Mouse (Mus musculus) right cerebral cortex, postnatal 36 days (tissue): ENCODE measurements around the gene S100b.

Experiments
- DNase-seq, 2 experiments: peaks; one replicate each; pipeline ENCODE4 v3.0.0; 2022; ENCODE audit warnings: low spot score in 2 of 2, mixed read lengths in 1 of 2

Gene S100b

GRCm38 (mm10) chr10:76260358-76261059 lies 6.9 kb downstream of the S100b start:
- DNase-seq, result no peak

GRCm38 (mm10) chr10:76261447-76261846 lies 7.8 kb downstream of the S100b start:
- DNase-seq, result no peak

- no peak for DNase-seq
Observed at GRCm38 (mm10) chr10:76262431-76262830, 8.8 kb downstream of the S100b start.

- DNase-seq, result no peak
Observed at GRCm38 (mm10) chr10:76271238-76271637, 17.6 kb downstream of the S100b start.

- DNase-seq, result no peak
Observed at GRCm38 (mm10) chr10:76275256-76275655, 21.6 kb downstream of the S100b start.

- no peak for DNase-seq
Observed at GRCm38 (mm10) chr10:76278541-76279097, 25.0 kb downstream of the S100b start.

- no peak for DNase-seq
Observed at GRCm38 (mm10) chr10:76288268-76288993, 34.8 kb downstream of the S100b start.

- DNase-seq, result no peak
Observed at GRCm38 (mm10) chr10:76289052-76289451, 35.4 kb downstream of the S100b start.

GRCm38 (mm10) chr10:76289936-76290671 lies 36.5 kb downstream of the S100b start:
- no peak for DNase-seq

- DNase-seq, result no peak
Observed at GRCm38 (mm10) chr10:76293222-76293621, 39.6 kb downstream of the S100b start.

GRCm38 (mm10) chr10:76300133-76300532 lies 46.5 kb downstream of the S100b start:
- no peak for DNase-seq

- DNase-seq, result no peak
Observed at GRCm38 (mm10) chr10:76306738-76307137, 53.1 kb downstream of the S100b start.
